ENCODE assay signal across 9 mouse cellular contexts in the genomic region with DNA sequence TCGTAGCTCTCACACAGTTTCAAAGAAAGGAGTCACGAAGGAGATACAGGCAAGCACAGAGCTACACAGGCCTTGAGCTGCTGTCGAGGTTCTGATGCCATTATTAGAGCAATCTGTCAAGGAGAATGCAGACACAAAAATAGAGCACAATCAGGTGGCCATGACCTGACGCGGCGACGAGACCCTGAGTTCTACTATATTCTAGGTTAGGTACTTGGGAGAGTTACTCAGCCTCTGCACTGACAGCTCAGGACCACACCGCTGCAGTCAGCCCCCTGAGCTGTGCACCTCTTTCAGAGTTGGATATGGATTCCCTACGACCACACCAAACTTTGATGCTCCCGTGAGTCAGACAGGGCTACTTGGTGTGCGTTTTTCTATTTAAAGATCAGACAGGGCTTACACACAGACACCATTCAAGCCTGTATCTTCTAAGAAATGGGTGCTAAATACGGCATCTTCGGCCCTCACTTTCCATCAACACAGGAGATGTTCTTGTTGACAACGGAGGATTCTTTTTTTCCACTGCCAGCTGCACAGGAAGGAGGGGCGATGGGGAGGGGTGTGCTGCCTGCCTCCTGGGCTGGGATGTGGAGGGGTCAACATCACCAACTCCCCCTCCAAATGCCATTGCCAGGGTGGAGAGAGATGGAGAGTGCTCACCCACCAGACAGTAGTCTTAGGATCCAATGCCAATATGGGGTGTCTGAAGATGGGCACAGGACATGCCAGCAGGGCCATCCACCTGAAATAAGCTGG.
DNase-seq lines count a peak whose midpoint lies in the region; ATAC-seq and TF ChIP-seq lines count a peak whose summit lies in the region.
"Had no signal": no experiment of that assay in that cellular context is flagged by ENCODE, and none has a peak within 500 bp of the region (broad histone marks: within the 10 kb centered on the region; RNA-seq: fewer than 3 reads in every experiment).

No protein-coding gene starts in this region.

- H3K4me1 ChIP-seq in heart, embryonic 14.5 days (ENCODE audit: control insufficient read depth in 2 of 2, insufficient read depth in 2 of 2, low read length in 2 of 2), result peaks cover 48 to 70% of the 10 kb centered on the region in 2 experiments
- peaks cover 50% of the 10 kb centered on the region for H3K4me1 ChIP-seq in embryonic facial prominence, embryonic 13.5 days
- H3K4me1 ChIP-seq in hindbrain, embryonic 16.5 days (ENCODE audit: control insufficient read depth, insufficient read depth, low read depth, low read length), result peaks cover 57% of the 10 kb centered on the region
- 0 out of 2 replicates have a peak, but pooled peaks cover 4% of the 10 kb centered on the region for H3K4me1 ChIP-seq in small intestine, adult 2 months (ENCODE audit: control insufficient read depth, insufficient read depth, insufficient read length, low read length)

- peak overlapping the region; percentile 90 to 92 for H3K27ac ChIP-seq in heart, embryonic 14.5 days (replicated peaks in 1 of 2; ENCODE audit: control insufficient read depth in 1 of 2, insufficient read depth in 1 of 2, low read depth in 2 of 2, low read length in 2 of 2)
- peak overlapping the region; percentile 74 for H3K27ac ChIP-seq in embryonic facial prominence, embryonic 13.5 days
- peak overlapping the region; percentile 84 for H3K27ac ChIP-seq in hindbrain, embryonic 16.5 days (ENCODE audit: low read depth, low read length)
- H3K27ac ChIP-seq in small intestine, adult 2 months (ENCODE audit: insufficient read depth, low read depth, low read length), result 0 out of 2 replicates have a peak overlapping the region, but pooled peaks have one; percentile 18

- no peaks in the 10 kb centered on the region for H3K27me3 ChIP-seq in heart, embryonic 14.5 days (ENCODE audit: control insufficient read depth, insufficient read depth, low read length)
- H3K27me3 ChIP-seq in embryonic facial prominence, embryonic 13.5 days, result peaks cover 6% of the 10 kb centered on the region
- no peaks in the 10 kb centered on the region for H3K27me3 ChIP-seq in hindbrain, embryonic 16.5 days (replicated peaks; ENCODE audit: control insufficient read depth, insufficient read depth, low read length)
- H3K27me3 ChIP-seq in small intestine, adult 2 months (ENCODE audit: control insufficient read depth, insufficient read depth, low read length), result no peaks in the 10 kb centered on the region

- DNase-seq in heart, adult 11 months, result no peak
- no peak for DNase-seq in cerebellum, postnatal 4 days (ENCODE audit: low spot score in 2 of 2)
- no peak for DNase-seq in right cerebral cortex, postnatal 10 days (ENCODE audit: low spot score in 2 of 2)
- DNase-seq in left cerebral cortex, postnatal 10 days (ENCODE audit: extremely low spot score in 1 of 2, low spot score in 2 of 2), result no peak

- no peaks in the 10 kb centered on the region for H3K36me3 ChIP-seq in heart, embryonic 14.5 days (ENCODE audit: control insufficient read depth, insufficient read depth, low read length)
- H3K36me3 ChIP-seq in embryonic facial prominence, embryonic 13.5 days, result no peaks in the 10 kb centered on the region
- no peaks in the 10 kb centered on the region for H3K36me3 ChIP-seq in hindbrain, embryonic 16.5 days (ENCODE audit: control insufficient read depth, insufficient read depth, low read length)
- no peaks in the 10 kb centered on the region for H3K36me3 ChIP-seq in small intestine, adult 2 months (ENCODE audit: control insufficient read depth, insufficient read depth, low read length)

- intact Hi-C loops in left cerebral cortex, postnatal 10 days (cut with DNase I), result loop anchor here (2.0 kb wide), 1 partner anchor 63 kb away; a partner anchor contains a TSS

- peak; percentile 20; the same call in 1 of the 2 replicates for ATAC-seq in heart, embryonic 14.5 days (ENCODE audit: insufficient number of reproducible peaks, insufficient read depth, low FRiP score, low read depth)
- no peak for ATAC-seq in embryonic facial prominence, embryonic 13.5 days (ENCODE audit: insufficient number of reproducible peaks, insufficient read depth, low FRiP score, low TSS enrichment, low read depth)
- no peak for ATAC-seq in hindbrain, embryonic 16.5 days

- peak overlapping the region in 1 of 2 experiments; percentile 11; a peak in 2 of 4 replicates for H3K4me3 ChIP-seq in heart, embryonic 14.5 days (ENCODE audit: control insufficient read depth in 1 of 2, insufficient read depth in 1 of 2, low read depth in 1 of 2, low read length in 2 of 2)
- peak overlapping the region; percentile 6; the same call in 1 of the 2 replicates for H3K4me3 ChIP-seq in embryonic facial prominence, embryonic 13.5 days
- H3K4me3 ChIP-seq in hindbrain, embryonic 16.5 days (ENCODE audit: low read length), result peak overlapping the region; percentile 34
- H3K4me3 ChIP-seq in small intestine, adult 2 months (ENCODE audit: low read depth, low read length), result no peak overlapping the region

- peak overlapping the region; percentile 71 for H3K9ac ChIP-seq in heart, embryonic 14.5 days (ENCODE audit: low read length)
- H3K9ac ChIP-seq in embryonic facial prominence, embryonic 13.5 days, result 0 out of 2 replicates have a peak overlapping the region, but pooled peaks have one; percentile 51
- peak overlapping the region; percentile 52 for H3K9ac ChIP-seq in hindbrain, embryonic 16.5 days (ENCODE audit: low read depth, low read length)

- no peak for TF ChIP-seq POLR2A in small intestine, adult 2 months (IDR thresholded peaks at IDR 0.05; ENCODE audit: low read depth, low read length)

- peak overlapping the region; percentile 57 for H3K4me2 ChIP-seq in heart, embryonic 14.5 days (ENCODE audit: low read length)
- H3K4me2 ChIP-seq in embryonic facial prominence, embryonic 13.5 days, result peak overlapping the region; percentile 54
- peak overlapping the region; percentile 56 for H3K4me2 ChIP-seq in hindbrain, embryonic 16.5 days (ENCODE audit: low read length)
- H3K4me2 ChIP-seq: liver, embryonic 11.5 days had no signal

- no peaks in the 10 kb centered on the region for H3K9me3 ChIP-seq in heart, embryonic 14.5 days (ENCODE audit: control insufficient read depth, low read length)
- no peaks in the 10 kb centered on the region for H3K9me3 ChIP-seq in embryonic facial prominence, embryonic 13.5 days
- no peaks in the 10 kb centered on the region for H3K9me3 ChIP-seq in hindbrain, embryonic 16.5 days (ENCODE audit: control insufficient read depth, low read length)

- WGBS in heart, embryonic 14.5 days, result 26% methylated on average over 15 of the region's 15 CpGs
- WGBS in embryonic facial prominence, embryonic 13.5 days, result 63% methylated on average over 15 of the region's 15 CpGs
- 42% methylated on average over 15 of the region's 15 CpGs for WGBS in hindbrain, embryonic 16.5 days
- WGBS in small intestine, adult 2 months, result 86% methylated on average over 15 of the region's 15 CpGs

- TF ChIP-seq CTCF in small intestine, adult 2 months (IDR thresholded peaks at IDR 0.05; ENCODE audit: extremely low read depth, insufficient read length, insufficient replicate concordance, low read depth, low read length), result no peak

Comparison
In these comparisons a context has a peak if more than half of its experiments do, and no peak if none do; other contexts are left out.
1. H3K27ac ChIP-seq: peak in every context shown above with its lines; median percentile 91 in heart, embryonic 14.5 days; 84 in hindbrain, embryonic 16.5 days; 74 in embryonic facial prominence, embryonic 13.5 days; 18 in small intestine, adult 2 months.